ENCODE assay signal across 9 mouse cellular contexts in the genomic region with DNA sequence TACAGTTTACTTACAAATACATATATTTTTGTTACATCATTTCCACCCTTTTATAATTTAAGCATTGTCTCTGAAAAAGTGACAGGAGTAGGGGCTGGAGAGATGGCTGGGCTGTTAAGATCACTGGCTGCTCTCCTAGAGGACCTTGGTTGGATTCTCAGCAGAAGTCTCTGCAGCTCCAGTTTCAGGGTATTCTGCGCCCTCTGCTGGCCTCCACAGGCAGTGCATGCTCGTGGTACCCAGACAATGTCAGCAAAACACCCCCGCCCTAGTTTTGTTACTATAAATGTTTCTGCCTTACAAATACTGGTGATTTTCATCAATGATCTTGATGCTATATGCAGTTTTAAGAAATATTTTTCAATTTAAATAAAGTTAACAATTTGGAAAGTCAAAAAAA.
DNase-seq lines count a peak whose midpoint lies in the region; ATAC-seq lines count a peak whose summit lies in the region.
"Had no signal": no experiment of that assay in that cellular context is flagged by ENCODE, and none has a peak within 500 bp of the region (broad histone marks: within the 10 kb centered on the region; RNA-seq: fewer than 3 reads in every experiment).

No protein-coding gene starts in this region.

- H3K4me3 ChIP-seq in midbrain, embryonic 14.5 days (replicated peaks; ENCODE audit: low read depth, low read length): no peak overlapping the region
- no peak overlapping the region for H3K4me3 ChIP-seq in midbrain, embryonic 16.5 days (ENCODE audit: low read depth, low read length)
- H3K4me3 ChIP-seq: lung, embryonic 15.5 days had no signal

- H3K9ac ChIP-seq in midbrain, embryonic 14.5 days (replicated peaks; ENCODE audit: low read length): no peak overlapping the region
- no peak overlapping the region for H3K9ac ChIP-seq in midbrain, embryonic 16.5 days (ENCODE audit: low read depth, low read length)
- H3K9ac ChIP-seq: lung, embryonic 15.5 days had no signal

- no peak overlapping the region for H3K27ac ChIP-seq in midbrain, embryonic 14.5 days (replicated peaks; ENCODE audit: low read depth, low read length)
- H3K27ac ChIP-seq in midbrain, embryonic 16.5 days (ENCODE audit: low read length): no peak overlapping the region
- H3K27ac ChIP-seq: lung, embryonic 15.5 days had no signal

- H3K9me3 ChIP-seq in midbrain, embryonic 14.5 days (ENCODE audit: control insufficient read depth, low read length): no peaks in the 10 kb centered on the region; the same call in 1 of the 2 replicates
- H3K9me3 ChIP-seq in midbrain, embryonic 16.5 days (replicated peaks; ENCODE audit: control insufficient read depth, low read length, poor library complexity, severe bottlenecking): no peaks in the 10 kb centered on the region
- H3K9me3 ChIP-seq: lung, embryonic 15.5 days had no signal

- DNase-seq in cerebellum, postnatal 14 days: peak; percentile 10 to 46
- DNase-seq in cerebellum, adult 8-10 months: no peak
- peak; percentile 43 for DNase-seq in midbrain, embryonic 14.5 days
- peak; percentile 64 for DNase-seq in embryo, embryonic 10.5 days (ENCODE audit: low spot score)
- peak; percentile 40 for DNase-seq in naive thymus-derived CD4-positive, alpha-beta T cell, adult 2 months (ENCODE audit: low read depth)
- no peak for DNase-seq in gastrocnemius, adult 8-10 months (ENCODE audit: low spot score in 2 of 2)
- no peak for DNase-seq in frontal cortex, postnatal 14 days (ENCODE audit: low spot score in 2 of 2)

- ATAC-seq in midbrain, embryonic 14.5 days (ENCODE audit: low FRiP score, low TSS enrichment): no peak
- no peak for ATAC-seq in midbrain, embryonic 16.5 days

- 48% methylated on average over 3 of the region's 3 CpGs for WGBS in midbrain, embryonic 14.5 days
- 46% methylated on average over 3 of the region's 3 CpGs for WGBS in midbrain, embryonic 16.5 days

- H3K4me2 ChIP-seq in midbrain, embryonic 14.5 days (ENCODE audit: low read length): no peak overlapping the region
- no peak overlapping the region for H3K4me2 ChIP-seq in midbrain, embryonic 16.5 days (ENCODE audit: low read length)
- H3K4me2 ChIP-seq: lung, embryonic 15.5 days had no signal

- H3K27me3 ChIP-seq in midbrain, embryonic 14.5 days (ENCODE audit: control insufficient read depth, insufficient read depth, low read length): no peaks in the 10 kb centered on the region
- no peaks in the 10 kb centered on the region for H3K27me3 ChIP-seq in midbrain, embryonic 16.5 days (ENCODE audit: control insufficient read depth, insufficient read depth, low read depth, low read length)
- H3K27me3 ChIP-seq: lung, embryonic 15.5 days had no signal

- no peaks in the 10 kb centered on the region for H3K4me1 ChIP-seq in midbrain, embryonic 14.5 days (ENCODE audit: control insufficient read depth, insufficient read depth, low read length)
- H3K4me1 ChIP-seq in midbrain, embryonic 16.5 days (ENCODE audit: control insufficient read depth, insufficient read depth, low read length): no peaks in the 10 kb centered on the region
- H3K4me1 ChIP-seq: lung, embryonic 15.5 days had no signal

- no peaks in the 10 kb centered on the region for H3K36me3 ChIP-seq in midbrain, embryonic 14.5 days (ENCODE audit: control insufficient read depth, insufficient read depth, low read length)
- H3K36me3 ChIP-seq in midbrain, embryonic 16.5 days (ENCODE audit: control insufficient read depth, insufficient read depth, low read length): no peaks in the 10 kb centered on the region
- H3K36me3 ChIP-seq: lung, embryonic 15.5 days had no signal

Comparison
In these comparisons a context has a peak if more than half of its experiments do, and no peak if none do; other contexts are left out.
1. DNase-seq: peak in cerebellum, postnatal 14 days (2 of 2), midbrain, embryonic 14.5 days (single experiment), embryo, embryonic 10.5 days (single experiment) and naive thymus-derived CD4-positive, alpha-beta T cell, adult 2 months (single experiment); none in cerebellum, adult 8-10 months (single experiment), gastrocnemius, adult 8-10 months (0 of 2) and frontal cortex, postnatal 14 days (0 of 2).